Mouse (Mus musculus) mouse embryonic stem cell (cell line): Measurements from ENCODE around the gene Erp27.

Experiments
- in situ Hi-C, 2 experiments: fragments of 300-500 bp; cut with MboI; formaldehyde crosslinking; loops; 1 replicate in 1 of 2; 3 replicates in 1 of 2; pipeline ENCODE4 v1.14.3; 2019 to 2020; ENCODE audit warnings: low sequenced_read_pairs in 2 of 2, low pct_unique_long_range_greater_than_20kb in 1 of 2, mixed read lengths in 1 of 2; ENCODE audit not compliant: unreplicated experiment in 1 of 2

Gene Erp27

DNA sequence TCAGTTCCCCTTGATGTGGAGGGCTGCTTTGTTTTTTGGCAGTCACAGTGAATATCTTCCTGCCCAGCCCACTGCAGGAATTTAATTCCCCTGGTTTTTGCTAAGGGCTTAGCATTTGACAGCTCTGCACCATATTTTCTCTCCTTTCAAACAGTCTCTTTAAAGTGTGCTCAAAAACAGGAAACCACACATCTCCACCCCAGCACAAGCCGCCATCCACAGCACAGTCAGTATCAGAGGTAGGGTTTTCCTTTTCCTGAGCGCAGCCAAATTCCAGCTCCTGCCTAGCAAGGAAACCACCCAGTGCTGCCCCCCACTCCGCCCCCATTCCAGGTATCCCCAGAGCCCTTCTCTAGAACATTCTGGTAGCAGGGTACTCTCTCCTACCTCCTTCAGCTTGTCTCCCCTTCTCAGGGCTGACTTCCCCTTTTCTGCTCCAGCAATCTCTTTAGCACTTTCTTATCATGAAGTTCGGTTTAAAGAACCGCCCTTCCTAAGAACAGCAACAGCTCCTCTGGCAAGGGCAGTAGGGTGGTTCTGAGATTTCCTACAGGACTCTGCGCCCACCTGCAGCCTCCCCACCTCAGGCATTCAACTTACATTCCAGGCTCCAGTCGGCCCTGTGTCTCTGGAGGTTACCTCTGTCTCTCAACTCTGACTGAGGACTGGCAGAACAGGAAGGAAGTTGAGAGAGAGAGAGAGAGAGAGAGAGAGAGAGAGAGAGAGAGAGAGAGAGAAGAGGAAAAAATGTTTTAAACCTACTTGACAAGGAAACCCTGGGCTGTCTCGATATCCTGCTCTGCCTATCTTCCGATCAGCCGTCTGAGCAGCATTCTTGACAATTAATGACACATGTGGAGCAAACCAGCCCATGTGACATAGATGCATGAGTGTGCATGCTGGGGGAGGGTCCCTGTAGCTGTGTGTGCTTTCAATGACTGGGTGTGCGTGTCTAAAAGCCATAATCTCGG lies 19.4 kb upstream of the Erp27 start, which contains the start of gene Arhgdib:
TSS of gene Arhgdib (minus strand) at position 849 of the 971 bp plus-strand sequence.
- in situ Hi-C loops, result no loop called here

- in situ Hi-C loops, result no loop called here
These were observed 18.4 kb upstream of the Erp27 start for GRCm38 (mm10) chr6:136940188-136940960.

GRCm38 (mm10) chr6:136939326-136940187 lies 17.6 kb upstream of the Erp27 start:
- in situ Hi-C loops, result no loop called here

GRCm38 (mm10) chr6:136938331-136939126 lies 16.5 kb upstream of the Erp27 start:
- in situ Hi-C loops, result no loop called here

GRCm38 (mm10) chr6:136937117-136937516 lies 15.1 kb upstream of the Erp27 start:
- in situ Hi-C loops, result no loop called here

DNA sequence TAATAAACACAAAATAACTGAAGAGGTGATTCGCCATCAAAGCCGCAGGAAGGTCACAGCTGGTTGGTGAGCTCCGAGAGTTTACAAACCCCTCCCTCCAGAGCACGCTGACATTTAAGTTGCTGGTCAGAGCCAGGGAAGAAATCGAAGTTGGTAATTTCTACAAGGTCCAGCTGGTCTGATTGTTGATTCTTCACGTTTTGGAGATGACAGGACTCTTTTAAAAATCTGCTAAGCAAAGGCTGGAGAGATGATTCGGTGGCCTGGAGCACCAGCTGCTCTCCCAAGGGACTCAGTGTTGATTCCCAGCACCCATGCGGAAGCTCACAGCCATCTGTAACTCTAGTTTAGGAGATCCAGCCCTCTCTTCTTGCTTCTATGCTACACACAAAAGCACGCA lies 14.4 kb upstream of the Erp27 start:
- in situ Hi-C loops, result no loop called here

- in situ Hi-C loops, result no loop called here
These were observed 13.3 kb upstream of the Erp27 start for GRCm38 (mm10) chr6:136935233-136935632.

GRCm38 (mm10) chr6:136934068-136934467 lies 12.1 kb upstream of the Erp27 start:
- in situ Hi-C loops, result no loop called here

DNA sequence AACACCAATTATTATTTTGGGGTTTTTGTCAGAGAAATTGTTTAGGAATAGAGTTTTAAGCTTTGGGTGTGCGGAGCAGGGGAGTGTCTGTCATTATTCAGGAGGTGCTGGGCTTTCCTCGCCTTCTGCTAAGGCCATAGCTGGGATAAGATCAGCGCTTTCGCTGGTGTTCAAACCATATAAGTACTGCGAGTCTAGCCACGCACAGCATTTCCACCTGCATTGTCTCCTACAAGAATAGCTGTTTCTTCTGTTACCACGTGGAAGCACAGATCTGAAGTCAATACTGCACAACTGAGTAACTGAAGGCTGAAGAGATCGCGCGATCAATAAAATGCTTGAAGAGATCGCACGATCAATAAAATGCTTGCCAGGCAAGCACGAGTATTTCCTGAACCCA lies 9.3 kb upstream of the Erp27 start:
- in situ Hi-C loops, result no loop called here

- in situ Hi-C loops, result no loop called here
These were observed 8.7 kb upstream of the Erp27 start for GRCm38 (mm10) chr6:136930677-136931076.

- in situ Hi-C loops, result no loop called here
These were observed 5.6 kb upstream of the Erp27 start for GRCm38 (mm10) chr6:136927626-136928025.

DNA sequence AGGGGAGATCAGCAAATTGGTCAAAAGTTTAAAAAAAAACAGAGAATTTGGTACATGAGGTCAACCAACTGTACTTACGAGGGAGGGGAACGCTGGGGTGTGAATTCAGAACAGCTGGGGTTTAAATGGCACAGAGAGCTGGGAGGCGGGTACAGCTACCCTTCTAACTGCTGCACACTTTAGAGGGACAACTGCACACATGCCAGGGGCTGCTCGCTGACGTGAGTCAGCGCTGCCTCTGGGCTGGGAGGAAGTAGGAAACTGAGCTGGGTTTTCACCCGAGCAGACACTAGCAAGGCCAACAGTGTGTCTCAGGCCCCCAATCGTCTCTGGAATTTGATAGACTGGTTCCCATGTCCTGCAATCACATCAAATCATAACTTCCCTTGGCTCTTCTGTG lies 3.1 kb upstream of the Erp27 start:
- in situ Hi-C loops, result no loop called here

GRCm38 (mm10) chr6:136923532-136923931 lies 1.6 kb upstream of the Erp27 start, which contains the start of gene Pde6h:
Pde6h (plus strand) TSS chr6:136923832.
- in situ Hi-C loops, result no loop called here

DNA sequence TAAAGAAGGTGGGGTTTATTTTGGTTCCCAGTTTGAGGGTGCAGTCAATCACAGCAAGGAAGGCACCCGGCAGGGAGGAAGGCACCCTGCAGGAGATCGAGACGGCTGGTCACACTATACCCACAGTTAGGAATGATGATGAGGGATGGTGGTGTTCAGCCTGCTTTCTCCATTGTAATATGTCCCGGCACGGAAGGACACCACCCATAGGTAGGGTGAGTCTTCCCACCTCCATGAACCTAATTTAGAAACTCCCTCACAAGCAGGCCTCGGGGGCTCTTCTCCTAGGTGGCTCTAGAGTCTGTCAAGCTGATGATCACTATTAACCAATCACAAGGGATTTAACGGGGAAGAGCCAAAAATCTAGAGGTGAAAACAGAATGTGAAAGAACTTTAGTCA lies 891 bp upstream of the Erp27 start:
- in situ Hi-C loops, result no loop called here

- in situ Hi-C loops, result no loop called here
These were observed 379 bp downstream of the Erp27 start for GRCm38 (mm10) chr6:136921601-136922000.

DNA sequence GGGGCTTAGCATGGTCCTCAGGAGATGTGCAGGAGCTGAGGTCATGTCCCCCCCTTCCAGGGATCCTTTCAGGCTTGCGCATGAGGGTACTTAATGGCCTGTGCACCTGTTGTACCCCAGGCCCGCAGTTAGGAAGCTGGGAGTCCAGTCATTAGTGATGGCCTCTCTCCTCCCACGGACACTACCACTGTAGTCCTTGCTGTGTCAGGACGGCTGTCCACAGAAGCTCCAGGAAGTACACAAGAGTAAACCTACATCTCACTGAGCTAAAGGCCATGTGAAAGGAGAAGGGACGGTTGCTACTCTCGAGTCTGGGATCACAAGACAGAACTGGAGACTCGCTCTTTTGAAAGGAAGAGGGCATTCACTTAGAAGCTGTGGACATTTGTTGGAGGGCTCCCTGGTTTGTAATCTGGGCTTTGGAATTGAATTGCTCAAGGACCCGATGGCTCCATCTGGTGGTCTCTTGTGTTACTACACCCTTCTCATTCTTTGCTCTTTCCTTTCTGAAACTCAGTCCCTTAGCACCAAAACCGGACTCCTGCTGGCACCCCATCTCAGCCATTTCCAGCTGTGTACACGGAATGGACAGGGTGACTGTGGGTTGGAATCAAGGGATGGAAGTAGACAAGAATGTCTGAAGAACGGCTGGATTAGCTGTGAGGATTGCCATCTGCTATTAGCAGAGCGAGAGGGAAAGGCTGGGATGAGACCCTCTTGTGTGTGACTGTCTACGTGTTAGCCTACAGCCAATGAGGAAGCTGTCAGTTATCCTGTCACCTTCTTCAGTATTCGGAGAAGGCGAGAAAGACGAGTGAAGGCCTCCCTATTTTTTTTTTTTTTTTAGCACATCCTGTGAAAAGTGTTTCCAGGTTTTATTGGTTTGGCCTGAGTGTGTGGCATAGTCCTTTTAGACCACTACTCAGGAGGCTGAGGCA lies 1.4 kb downstream of the Erp27 start:
- in situ Hi-C loops, result no loop called here

DNA sequence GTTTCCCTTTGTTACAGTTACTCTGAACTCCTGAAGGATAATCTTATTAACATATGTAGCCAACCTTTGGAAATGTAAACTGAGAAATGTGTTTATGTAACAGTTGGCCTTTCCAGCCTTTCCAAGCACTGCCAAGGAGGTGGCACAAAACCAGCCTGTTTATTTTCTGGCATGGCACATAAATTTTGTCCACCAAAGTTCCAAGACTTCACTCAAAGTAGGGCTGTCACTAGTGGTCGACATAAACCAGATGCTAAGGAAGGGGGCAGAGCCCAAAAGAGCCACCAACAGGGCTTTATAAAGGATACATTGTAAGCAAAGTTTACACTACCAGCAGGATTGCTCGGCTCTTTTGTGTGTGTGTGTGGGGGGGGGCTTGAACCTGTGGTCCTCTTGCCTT lies 4.1 kb downstream of the Erp27 start:
- in situ Hi-C loops, result no loop called here
